Mouse (Mus musculus): Measurements from ENCODE around the gene Ptp4a2. TPM values are rescaled to one million over a fixed set of nuclear protein-coding genes. Genes with fewer than 3 reads are reported as not detected.

Gene Ptp4a2
- polyA plus RNA-seq, 1 experiment from 2014 or later, result 982 TPM

GRCm38 (mm10) chr4:129820417-129821086 lies 9.5 kb downstream of the Ptp4a2 start:
- Histone ChIP-seq H3K79me2 (ENCODE audit: inconsistent target) (peaks cover 50% of the 10 kb centered on the region), H3K27ac (peak overlapping the region; percentile 86), H3K36me3 (ENCODE audit: inconsistent target) (no peaks in the 10 kb centered on the region), H3K4me3 (ENCODE audit: inconsistent target) (peak overlapping the region; percentile 90)
- 2% methylated on average over 49 of the region's 79 CpGs for WGBS (ENCODE audit: missing documents)

GRCm38 (mm10) chr4:129821087-129821616 lies 10.1 kb downstream of the Ptp4a2 start:
- peak overlapping the region; percentile 86 for H3K27ac ChIP-seq
- peak overlapping the region; percentile 90 for H3K4me3 ChIP-seq (ENCODE audit: inconsistent target)
- 2% methylated on average over 16 of the region's 16 CpGs for WGBS (ENCODE audit: missing documents)
- no peaks in the 10 kb centered on the region for H3K36me3 ChIP-seq (ENCODE audit: inconsistent target)
- H3K79me2 ChIP-seq (ENCODE audit: inconsistent target), result peaks cover 56% of the 10 kb centered on the region

- Histone ChIP-seq H3K36me3 (ENCODE audit: inconsistent target) (no peaks in the 10 kb centered on the region), H3K79me2 (ENCODE audit: inconsistent target) (peaks cover 68% of the 10 kb centered on the region), H3K27ac (peak overlapping the region; percentile 86), H3K4me3 (ENCODE audit: inconsistent target) (peak overlapping the region; percentile 90)
- 55% methylated on average over 3 of the region's 3 CpGs for WGBS (ENCODE audit: missing documents)
Observed at GRCm38 (mm10) chr4:129822324-129822723, 11.3 kb downstream of the Ptp4a2 start.

- Histone ChIP-seq H3K36me3 (ENCODE audit: inconsistent target) (no peaks in the 10 kb centered on the region), H3K4me3 (ENCODE audit: inconsistent target) (peak overlapping the region; percentile 90; the same call in 1 of the 2 replicates), H3K79me2 (ENCODE audit: inconsistent target) (peaks cover 78% of the 10 kb centered on the region), H3K27ac (0 out of 2 replicates have a peak overlapping the region, but pooled peaks have one; percentile 17)
- WGBS (ENCODE audit: missing documents), result 46% methylated on average over 4 of the region's 4 CpGs
Observed at GRCm38 (mm10) chr4:129823216-129823810, 12.3 kb downstream of the Ptp4a2 start.

- Histone ChIP-seq H3K79me2 (ENCODE audit: inconsistent target) (peaks cover 100% of the 10 kb centered on the region), H3K36me3 (ENCODE audit: inconsistent target) (no peaks in the 10 kb centered on the region), H3K27ac (no peak overlapping the region), H3K4me3 (ENCODE audit: inconsistent target) (no peak overlapping the region)
- WGBS (ENCODE audit: missing documents), result 67% methylated on average over 3 of the region's 3 CpGs
Observed at GRCm38 (mm10) chr4:129827611-129828010, 16.6 kb downstream of the Ptp4a2 start.

- Histone ChIP-seq H3K27ac (no peak overlapping the region), H3K4me3 (ENCODE audit: inconsistent target) (no peak overlapping the region), H3K36me3 (ENCODE audit: inconsistent target) (no peaks in the 10 kb centered on the region), H3K79me2 (ENCODE audit: inconsistent target) (peaks cover 100% of the 10 kb centered on the region)
- 51% methylated on average over 3 of the region's 3 CpGs for WGBS (ENCODE audit: missing documents)
Observed at GRCm38 (mm10) chr4:129828081-129828480, 17.1 kb downstream of the Ptp4a2 start.

- 0% methylated on average over 1 of the region's 1 CpGs for WGBS (ENCODE audit: missing documents)
- no peaks in the 10 kb centered on the region for H3K36me3 ChIP-seq (ENCODE audit: inconsistent target)
- no peak overlapping the region for H3K4me3 ChIP-seq (ENCODE audit: inconsistent target)
- peak overlapping the region; percentile 67 for H3K27ac ChIP-seq
- peaks cover 100% of the 10 kb centered on the region for H3K79me2 ChIP-seq (ENCODE audit: inconsistent target)
Observed at GRCm38 (mm10) chr4:129829799-129830198, 18.8 kb downstream of the Ptp4a2 start.

GRCm38 (mm10) chr4:129830343-129830944 lies 19.4 kb downstream of the Ptp4a2 start:
- Histone ChIP-seq H3K79me2 (ENCODE audit: inconsistent target) (peaks cover 100% of the 10 kb centered on the region), H3K27ac (peak overlapping the region; percentile 67), H3K36me3 (ENCODE audit: inconsistent target) (no peaks in the 10 kb centered on the region), H3K4me3 (ENCODE audit: inconsistent target) (no peak overlapping the region)
- WGBS (ENCODE audit: missing documents), result 87% methylated on average over 8 of the region's 8 CpGs

GRCm38 (mm10) chr4:129834581-129834980 lies 23.6 kb downstream of the Ptp4a2 start:
- Histone ChIP-seq H3K36me3 (ENCODE audit: inconsistent target) (no peaks in the 10 kb centered on the region), H3K79me2 (ENCODE audit: inconsistent target) (peaks cover 100% of the 10 kb centered on the region), H3K27ac (no peak overlapping the region), H3K4me3 (ENCODE audit: inconsistent target) (no peak overlapping the region)
- 90% methylated on average over 6 of the region's 6 CpGs for WGBS (ENCODE audit: missing documents)

- Histone ChIP-seq H3K79me2 (ENCODE audit: inconsistent target) (peaks cover 100% of the 10 kb centered on the region), H3K27ac (no peak overlapping the region), H3K36me3 (ENCODE audit: inconsistent target) (peaks cover 3% of the 10 kb centered on the region; the same call in 1 of the 2 replicates), H3K4me3 (ENCODE audit: inconsistent target) (no peak overlapping the region)
- 92% methylated on average over 5 of the region's 7 CpGs for WGBS (ENCODE audit: missing documents)
Observed at GRCm38 (mm10) chr4:129835296-129835695, 24.3 kb downstream of the Ptp4a2 start.

- Histone ChIP-seq H3K79me2 (ENCODE audit: inconsistent target) (peaks cover 100% of the 10 kb centered on the region), H3K4me3 (ENCODE audit: inconsistent target) (no peak overlapping the region), H3K36me3 (ENCODE audit: inconsistent target) (peaks cover 42% of the 10 kb centered on the region), H3K27ac (no peak overlapping the region)
- WGBS (ENCODE audit: missing documents), result 41% methylated on average over 7 of the region's 7 CpGs
Observed at GRCm38 (mm10) chr4:129839866-129840555, 29.0 kb downstream of the Ptp4a2 start.

GRCm38 (mm10) chr4:129846823-129847222 lies 35.8 kb downstream of the Ptp4a2 start:
- Histone ChIP-seq H3K4me3 (ENCODE audit: inconsistent target) (no peak overlapping the region), H3K27ac (no peak overlapping the region), H3K36me3 (ENCODE audit: inconsistent target) (peaks cover 68% of the 10 kb centered on the region), H3K79me2 (ENCODE audit: inconsistent target) (peaks cover 53% of the 10 kb centered on the region)
- 92% methylated on average over 9 of the region's 9 CpGs for WGBS (ENCODE audit: missing documents)

- Histone ChIP-seq H3K27ac (no peak overlapping the region), H3K36me3 (ENCODE audit: inconsistent target) (peaks cover 36% of the 10 kb centered on the region), H3K79me2 (ENCODE audit: inconsistent target) (peaks cover 17% of the 10 kb centered on the region; the same call in 1 of the 2 replicates), H3K4me3 (ENCODE audit: inconsistent target) (no peak overlapping the region)
- WGBS (ENCODE audit: missing documents), result 96% methylated on average over 2 of the region's 2 CpGs
Observed at GRCm38 (mm10) chr4:129850491-129850890, 39.5 kb downstream of the Ptp4a2 start.

GRCm38 (mm10) chr4:129851861-129852260 lies 40.8 kb downstream of the Ptp4a2 start:
- WGBS (ENCODE audit: missing documents), result 95% methylated on average over 3 of the region's 3 CpGs
- H3K36me3 ChIP-seq (ENCODE audit: inconsistent target), result peaks cover 22% of the 10 kb centered on the region

More at GRCm38 (mm10) chr4:129851861-129852260, 40.8 kb downstream of the Ptp4a2 start:
- Histone ChIP-seq H3K4me3 (ENCODE audit: inconsistent target) (no peak overlapping the region), H3K27ac (no peak overlapping the region), H3K79me2 (ENCODE audit: inconsistent target) (peaks cover 6% of the 10 kb centered on the region; the same call in 1 of the 2 replicates)
